Mouse (Mus musculus): ENCODE data around the gene Rhox2e. TPM values are rescaled to one million over a fixed set of nuclear protein-coding genes. Genes with fewer than 3 reads are reported as not detected.
"Not testable (repeated sequence)": the region's sequence is repeated elsewhere in the genome, so short reads cannot be mapped to it uniquely, and the experiment has no call there.

The Rhox2e gene
- not detected for total RNA-seq (2021)

DNA sequence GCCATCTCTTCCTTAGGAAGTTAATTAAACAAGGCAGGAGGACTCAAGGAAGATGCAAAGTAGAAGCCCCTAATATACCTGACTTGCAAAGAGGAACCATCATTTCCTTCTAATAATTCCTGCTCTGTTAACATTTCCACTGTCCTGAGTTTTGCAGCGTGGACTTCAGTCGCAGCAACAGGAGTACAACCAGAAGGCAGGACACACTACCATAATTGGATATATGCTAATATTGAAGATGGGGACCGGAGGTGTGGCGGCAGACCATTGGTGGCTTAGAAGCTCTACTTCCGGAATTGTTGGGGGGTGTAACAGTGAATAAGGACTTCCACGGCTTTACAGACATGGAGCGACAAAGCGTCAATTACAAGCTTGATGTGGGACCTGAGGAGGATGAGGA, at the start of gene Rhox2e:
TSS of gene Rhox2e (plus strand) at position 301 of the 400 bp plus-strand sequence.
- intact Hi-C loops (cut with DNase I); DNase-seq: not testable (repeated sequence)

DNA sequence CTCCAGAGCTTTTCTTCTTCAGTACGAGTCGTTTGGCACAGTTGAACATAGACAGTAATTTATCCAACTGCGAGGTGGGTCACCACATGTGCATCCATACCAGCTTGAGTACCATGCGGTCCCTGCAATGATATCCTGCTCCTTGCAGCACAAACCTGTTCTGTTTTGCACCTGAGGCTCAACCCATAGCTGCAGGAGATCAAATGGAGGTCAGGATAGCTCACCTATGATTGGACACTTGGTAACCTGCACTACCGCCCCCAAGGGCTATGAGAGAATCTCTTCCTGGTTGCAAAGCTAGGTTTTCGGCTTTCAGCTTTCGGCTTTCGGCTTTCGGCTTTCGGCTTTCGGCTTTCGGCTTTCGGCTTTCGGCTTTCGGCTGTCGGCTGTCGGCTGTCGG, 16.2 kb upstream of the Rhox2e start, which contains the start of gene Rhox4d:
TSS of gene Rhox4d (plus strand) at position 301 of the 400 bp plus-strand sequence.
- intact Hi-C loops (cut with DNase I); DNase-seq: not testable (repeated sequence)

DNA sequence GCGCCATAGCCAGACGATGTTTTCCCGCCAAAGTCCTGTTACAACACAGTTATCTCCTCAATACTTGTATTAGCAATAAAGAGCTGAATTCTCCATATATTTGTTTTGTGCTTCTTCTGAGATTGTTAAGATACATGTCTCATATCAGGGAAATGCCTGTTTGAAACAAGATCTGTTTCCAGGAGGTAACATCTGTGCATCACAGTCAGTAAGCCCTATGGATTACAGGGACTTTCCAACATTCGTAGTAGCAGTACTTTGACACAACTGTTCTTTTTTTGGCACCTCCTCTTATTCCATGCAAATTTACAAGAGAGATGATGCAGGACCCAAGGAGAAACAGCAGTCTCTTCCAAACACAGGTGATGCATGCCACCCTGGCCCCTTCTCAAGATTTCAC, 11.5 kb downstream of the Rhox2e start, which contains the start of gene Rhox3e:
TSS of gene Rhox3e (plus strand) at position 301 of the 400 bp plus-strand sequence.
- intact Hi-C loops (cut with DNase I); DNase-seq: not testable (repeated sequence)

DNA sequence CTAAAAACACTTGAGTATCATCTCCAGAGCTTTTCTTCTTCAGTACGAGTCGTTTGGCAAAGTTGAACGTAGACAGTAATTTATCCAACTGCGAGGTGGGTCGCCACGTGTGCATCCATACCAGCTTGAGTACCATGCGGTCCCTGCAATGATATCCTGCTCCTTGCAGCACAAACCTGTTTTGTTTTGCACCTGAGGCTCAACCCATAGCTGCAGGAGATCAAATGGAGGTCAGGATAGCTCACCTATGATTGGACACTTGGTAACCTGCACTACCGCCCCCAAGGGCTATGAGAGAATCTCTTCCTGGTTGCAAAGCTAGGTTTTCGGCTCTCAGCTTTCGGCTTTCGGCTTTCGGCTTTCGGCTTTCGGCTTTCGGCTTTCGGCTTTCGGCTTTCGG, 26.9 kb downstream of the Rhox2e start, which contains the start of gene Rhox4e:
TSS of gene Rhox4e (plus strand) at position 301 of the 400 bp plus-strand sequence.
- DNase-seq; intact Hi-C loops (cut with DNase I): not testable (repeated sequence)

DNA sequence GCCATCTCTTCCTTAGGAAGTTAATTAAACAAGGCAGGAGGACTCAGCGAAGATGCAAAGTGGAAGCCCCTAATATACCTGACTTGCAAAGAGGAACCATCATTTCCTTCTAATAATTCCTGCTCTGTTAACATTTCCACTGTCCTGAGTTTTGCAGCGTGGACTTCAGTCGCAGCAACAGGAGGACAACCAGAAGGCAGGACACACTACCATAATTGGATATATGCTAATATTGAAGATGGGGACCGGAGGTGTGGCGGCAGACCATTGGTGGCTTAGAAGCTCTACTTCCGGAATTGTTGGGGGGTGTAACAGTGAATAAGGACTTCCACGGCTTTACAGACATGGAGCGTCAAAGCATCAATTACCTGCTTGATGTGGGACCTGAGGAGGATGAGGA, 40.9 kb downstream of the Rhox2e start, which contains the start of gene Rhox2f:
TSS of gene Rhox2f (plus strand) at position 301 of the 400 bp plus-strand sequence.
- DNase-seq; intact Hi-C loops (cut with DNase I): not testable (repeated sequence)

DNA sequence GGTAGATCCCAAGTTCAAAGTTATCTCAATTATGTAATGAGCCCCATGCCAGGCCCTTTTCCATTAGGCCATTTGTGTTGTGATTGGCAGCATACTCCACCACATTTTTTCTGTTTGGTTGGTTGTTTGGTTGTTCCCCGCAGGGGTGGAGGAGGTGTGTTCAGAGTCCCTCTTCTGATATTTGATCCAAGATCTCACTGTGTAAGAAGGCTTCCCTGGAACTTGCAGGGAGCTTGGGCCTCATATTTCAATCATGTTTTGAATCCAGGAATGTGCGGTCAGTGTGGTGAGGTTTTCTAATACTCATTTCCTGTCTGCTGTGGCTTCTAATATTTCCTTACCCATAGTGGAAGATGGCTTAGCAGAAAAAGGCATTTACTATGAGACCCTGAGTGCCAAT, 42.4 kb downstream of the Rhox2e start:
- intact Hi-C loops (cut with DNase I); DNase-seq: not testable (repeated sequence)

DNA sequence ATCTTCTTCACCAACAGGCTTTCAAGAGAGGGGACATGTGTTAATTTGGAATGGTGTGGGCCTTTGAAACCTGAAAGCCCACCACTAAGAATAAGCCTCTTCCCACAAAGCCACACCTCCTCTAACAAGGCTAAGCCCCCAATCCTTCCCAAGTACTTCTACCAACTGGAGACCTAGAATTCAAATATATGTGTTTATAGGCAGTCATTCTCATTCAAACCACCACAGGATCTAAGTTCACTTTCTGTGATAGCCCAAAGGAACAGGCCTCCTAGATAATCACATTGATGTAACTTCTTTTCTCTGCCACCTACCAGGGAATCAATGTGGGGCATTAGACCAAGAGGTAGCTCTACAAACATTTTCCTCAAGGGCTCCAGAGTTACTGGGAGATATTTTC, 50.4 kb downstream of the Rhox2e start, which contains the start of gene Rhox3f:
TSS of gene Rhox3f (plus strand) at position 301 of the 400 bp plus-strand sequence.
- intact Hi-C loops (cut with DNase I); DNase-seq: not testable (repeated sequence)

Other genes with a start within 250 kb of the Rhox2e start
- not detected for gene Rhox3a2, start 150.4 kb upstream of the Rhox2e start, total RNA-seq (2021)
- gene Rhox4a2, start 139.6 kb upstream of the Rhox2e start, total RNA-seq (2021): not detected
- not detected for gene Rhox2b, start 118.4 kb upstream of the Rhox2e start, total RNA-seq (2021)
- not detected for gene Rhox4b, start 98.0 kb upstream of the Rhox2e start, total RNA-seq (2021)
- gene Rhox2c, start 76.8 kb upstream of the Rhox2e start, total RNA-seq (2021): not detected
- not detected for gene Rhox3c, start 71.9 kb upstream of the Rhox2e start, total RNA-seq (2021)
- gene Rhox4c, start 50.1 kb upstream of the Rhox2e start, total RNA-seq (2021): not detected
- not detected for gene Rhox2d, start 37.0 kb upstream of the Rhox2e start, total RNA-seq (2021)
- gene Rhox4d, start 16.1 kb upstream of the Rhox2e start, total RNA-seq (2021): not detected
- gene Rhox3e, start 11.6 kb downstream of the Rhox2e start, total RNA-seq (2021): not detected
- not detected for gene Rhox4e, start 27.0 kb downstream of the Rhox2e start, total RNA-seq (2021)
- gene Rhox2f, start 41.0 kb downstream of the Rhox2e start, total RNA-seq (2021): not detected
- not detected for gene Rhox3f, start 50.5 kb downstream of the Rhox2e start, total RNA-seq (2021)
- not detected for gene Rhox4f, start 77.3 kb downstream of the Rhox2e start, total RNA-seq (2021)
- not detected for gene Rhox3g, start 98.2 kb downstream of the Rhox2e start, total RNA-seq (2021)
- not detected for gene Rhox2g, start 113.0 kb downstream of the Rhox2e start, total RNA-seq (2021)
- not detected for gene Rhox4g, start 120.9 kb downstream of the Rhox2e start, total RNA-seq (2021)
- not detected for gene Rhox3h, start 138.3 kb downstream of the Rhox2e start, total RNA-seq (2021)
- gene Rhox2h, start 142.8 kb downstream of the Rhox2e start, total RNA-seq (2021): not detected